Mouse (Mus musculus) E14TG2a.4 (cell line): ENCODE data around the gene Drap1.

ENCODE experiments used
- H3K27me3 ChIP-seq: 2 replicates; pipeline ENCODE4 v1.6.1; 2014; ENCODE audit warnings: low read length, control low read depth; ENCODE audit not compliant: insufficient read depth
- H3K36me3 ChIP-seq: 2 replicates; pipeline ENCODE4 v1.6.1; 2014; ENCODE audit warnings: low read length, control low read depth; ENCODE audit not compliant: insufficient read depth
- H3K4me1 ChIP-seq: replicated peaks from 2 replicates; pipeline ENCODE4 v1.6.1; 2014; ENCODE audit warnings: low read depth, low read length, control low read depth
- H3K4me3 ChIP-seq: replicated peaks from 2 replicates; pipeline ENCODE4 v1.5.1; 2014; ENCODE audit warnings: mild to moderate bottlenecking, low read length
- H3K9me3 ChIP-seq: 2 replicates; pipeline ENCODE4 v1.6.1; 2014; ENCODE audit warnings: low read length, control low read depth
- CTCF ChIP-seq: conservative IDR thresholded peaks from 2 replicates; pipeline ENCODE4 v1.5.1; 2014; ENCODE audit warnings: low read length
- NANOG ChIP-seq: IDR thresholded peaks from 2 replicates; pipeline ENCODE4 v1.6.1; 2014; ENCODE audit warnings: borderline replicate concordance, low read length, mixed read lengths
- POU5F1 ChIP-seq: IDR thresholded peaks from 2 replicates; pipeline ENCODE4 v1.6.1; 2014; ENCODE audit warnings: low read length, borderline replicate concordance

The Drap1 gene

GRCm38 (mm10) chr19:5420579-5420978, 4.2 kb downstream of the Drap1 start:
- Histone ChIP-seq H3K9me3 (no peaks in the 10 kb centered on the region), H3K4me1 (peaks cover 47% of the 10 kb centered on the region), H3K27me3 (peaks cover 4% of the 10 kb centered on the region; the same call in 1 of the 2 replicates), H3K4me3 (no peak overlapping the region), H3K36me3 (peaks cover 38% of the 10 kb centered on the region)
- TF ChIP-seq NANOG (no peak), CTCF (no peak), POU5F1 (no peak)

DNA sequence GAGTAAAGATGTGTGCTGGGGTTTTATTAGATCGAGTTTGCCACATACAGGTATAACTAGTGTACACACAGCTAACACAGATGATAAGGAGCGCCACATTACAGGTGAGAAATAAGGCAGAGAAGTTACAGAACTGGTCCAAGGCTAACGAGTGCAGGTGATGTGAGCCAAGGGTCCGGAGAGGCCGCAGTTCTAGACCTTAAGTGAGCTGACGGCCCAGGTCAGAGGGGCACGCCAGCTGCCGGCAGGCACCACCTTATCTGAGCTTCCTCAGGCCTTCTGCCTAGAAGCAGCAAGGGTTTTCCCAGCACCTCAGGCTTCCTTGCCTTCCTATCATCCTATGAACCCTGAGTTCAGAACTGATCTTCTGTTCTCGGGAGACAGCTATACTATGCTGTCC, 5.1 kb downstream of the Drap1 start:
- Histone ChIP-seq H3K4me3 (no peak overlapping the region), H3K36me3 (peaks cover 38% of the 10 kb centered on the region), H3K4me1 (peaks cover 52% of the 10 kb centered on the region), H3K9me3 (no peaks in the 10 kb centered on the region), H3K27me3 (peaks cover 5% of the 10 kb centered on the region; the same call in 1 of the 2 replicates)
- TF ChIP-seq NANOG (no peak), POU5F1 (no peak), CTCF (no peak)

GRCm38 (mm10) chr19:5418750-5419466, 5.9 kb downstream of the Drap1 start:
- TF ChIP-seq CTCF (no peak), POU5F1 (no peak), NANOG (no peak)
- Histone ChIP-seq H3K4me1 (peaks cover 50% of the 10 kb centered on the region), H3K27me3 (peaks cover 5% of the 10 kb centered on the region; the same call in 1 of the 2 replicates), H3K36me3 (peaks cover 38% of the 10 kb centered on the region), H3K4me3 (no peak overlapping the region), H3K9me3 (no peaks in the 10 kb centered on the region)

GRCm38 (mm10) chr19:5414534-5414957, 10.2 kb downstream of the Drap1 start:
- TF ChIP-seq NANOG = no peak

DNA sequence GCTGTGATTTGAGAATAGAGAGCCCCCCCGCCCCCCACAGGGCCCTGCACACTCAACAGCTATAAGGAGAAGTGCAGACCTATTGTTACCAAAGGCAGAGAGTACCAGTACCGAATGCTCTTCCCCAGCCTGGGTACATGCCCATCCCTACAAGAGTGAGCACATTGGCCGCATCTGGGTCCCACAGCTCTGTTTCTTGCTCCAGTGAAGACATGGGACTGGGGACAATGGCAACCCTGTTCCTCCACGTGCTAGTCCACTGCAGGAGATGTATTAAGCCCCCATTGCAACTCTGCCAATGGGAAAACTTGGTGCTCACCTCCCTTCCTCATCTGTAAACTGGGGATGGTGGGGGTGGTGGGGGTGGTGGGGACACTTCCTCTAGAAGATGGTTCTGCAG, 10.9 kb downstream of the Drap1 start:
- Histone ChIP-seq H3K9me3 (no peaks in the 10 kb centered on the region), H3K36me3 (no peaks in the 10 kb centered on the region), H3K4me3 (no peak overlapping the region), H3K27me3 (peaks cover 5% of the 10 kb centered on the region; the same call in 1 of the 2 replicates), H3K4me1 (peaks cover 41% of the 10 kb centered on the region)
- TF ChIP-seq NANOG = no peak
- TF ChIP-seq POU5F1 = no peak
- TF ChIP-seq CTCF = no peak

More at GRCm38 (mm10) chr19:5414534-5414957, 10.2 kb downstream of the Drap1 start:
- peaks cover 35% of the 10 kb centered on the region for H3K4me1 ChIP-seq
- H3K9me3 ChIP-seq = no peaks in the 10 kb centered on the region
- no peaks in the 10 kb centered on the region for H3K36me3 ChIP-seq
- no peak overlapping the region for H3K4me3 ChIP-seq
- H3K27me3 ChIP-seq = peaks cover 5% of the 10 kb centered on the region; the same call in 1 of the 2 replicates

DNA sequence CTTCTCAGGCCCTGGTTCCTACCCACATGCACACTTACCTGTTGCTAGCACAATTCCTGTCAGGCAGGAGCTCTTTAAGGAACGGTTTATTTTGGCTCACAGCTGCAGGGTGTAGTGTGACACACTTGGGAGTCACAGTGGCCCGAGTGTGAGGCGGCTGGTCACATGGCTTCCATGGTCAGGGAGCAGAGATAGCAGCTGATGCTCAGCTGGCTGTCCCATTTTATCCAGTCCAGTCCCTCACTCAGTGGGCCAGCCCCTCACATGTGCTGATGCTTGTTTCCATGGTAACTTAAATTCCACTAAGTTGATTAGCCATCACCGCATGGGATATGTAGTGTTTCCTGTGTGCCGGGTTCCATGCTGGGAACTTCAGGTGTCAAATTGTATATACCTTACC, 12.8 kb downstream of the Drap1 start:
- no peaks in the 10 kb centered on the region for H3K9me3 ChIP-seq
- TF ChIP-seq NANOG (no peak), POU5F1 (no peak), CTCF (no peak)
- no peaks in the 10 kb centered on the region for H3K36me3 ChIP-seq
- no peak overlapping the region for H3K4me3 ChIP-seq
- H3K27me3 ChIP-seq = peaks cover 5% of the 10 kb centered on the region; the same call in 1 of the 2 replicates
- H3K4me1 ChIP-seq = peaks cover 48% of the 10 kb centered on the region

DNA sequence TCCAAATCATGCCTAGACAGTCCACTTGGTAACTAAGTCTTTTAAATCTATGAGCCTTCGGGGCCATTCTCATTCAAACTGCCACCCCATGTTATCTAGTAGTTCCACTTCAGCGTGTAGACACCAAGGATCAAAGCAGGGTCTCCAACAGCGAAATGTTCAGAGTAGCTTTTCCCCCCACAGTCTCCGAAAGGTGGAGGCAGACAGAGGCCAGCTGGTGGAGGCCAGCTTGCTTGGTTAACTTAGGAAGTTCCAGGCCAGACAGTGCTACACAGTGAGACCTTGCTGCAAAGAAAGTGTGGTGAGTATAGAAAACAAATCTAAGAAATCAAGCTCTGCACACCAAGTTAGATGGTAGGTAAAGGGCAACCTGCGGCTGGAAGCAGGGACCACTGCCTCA, 14.1 kb downstream of the Drap1 start:
- no peaks in the 10 kb centered on the region for H3K36me3 ChIP-seq
- 0 out of 2 replicates have a peak, but pooled peaks cover 1% of the 10 kb centered on the region for H3K27me3 ChIP-seq
- peaks cover 50% of the 10 kb centered on the region for H3K4me1 ChIP-seq
- TF ChIP-seq POU5F1 (no peak), CTCF (no peak), NANOG (no peak)
- H3K4me3 ChIP-seq = no peak overlapping the region
- no peaks in the 10 kb centered on the region for H3K9me3 ChIP-seq

DNA sequence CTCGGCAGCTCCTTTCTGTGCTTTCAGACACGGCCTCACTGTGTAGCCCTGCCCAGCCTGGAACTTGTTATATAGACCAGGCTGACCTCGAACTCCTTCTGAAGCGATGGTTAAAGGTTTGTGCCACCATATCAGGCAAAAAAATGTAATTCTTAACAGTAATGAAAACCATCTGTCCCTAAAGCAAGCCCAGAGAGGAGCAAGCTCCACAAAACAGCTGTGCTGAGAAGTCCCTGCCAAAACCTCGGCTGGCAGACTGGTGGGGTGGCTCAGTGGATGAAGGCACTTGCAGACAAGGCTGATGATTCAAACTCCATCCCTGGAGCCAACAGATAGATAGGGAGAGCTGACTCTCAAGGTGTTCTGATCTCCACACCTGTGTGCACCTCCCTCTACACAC, 15.7 kb downstream of the Drap1 start:
- H3K4me1 ChIP-seq = peaks cover 48% of the 10 kb centered on the region
- H3K27me3 ChIP-seq = no peaks in the 10 kb centered on the region
- H3K9me3 ChIP-seq = no peaks in the 10 kb centered on the region
- H3K4me3 ChIP-seq = no peak overlapping the region
- TF ChIP-seq CTCF (no peak), NANOG (no peak), POU5F1 (no peak)
- no peaks in the 10 kb centered on the region for H3K36me3 ChIP-seq

DNA sequence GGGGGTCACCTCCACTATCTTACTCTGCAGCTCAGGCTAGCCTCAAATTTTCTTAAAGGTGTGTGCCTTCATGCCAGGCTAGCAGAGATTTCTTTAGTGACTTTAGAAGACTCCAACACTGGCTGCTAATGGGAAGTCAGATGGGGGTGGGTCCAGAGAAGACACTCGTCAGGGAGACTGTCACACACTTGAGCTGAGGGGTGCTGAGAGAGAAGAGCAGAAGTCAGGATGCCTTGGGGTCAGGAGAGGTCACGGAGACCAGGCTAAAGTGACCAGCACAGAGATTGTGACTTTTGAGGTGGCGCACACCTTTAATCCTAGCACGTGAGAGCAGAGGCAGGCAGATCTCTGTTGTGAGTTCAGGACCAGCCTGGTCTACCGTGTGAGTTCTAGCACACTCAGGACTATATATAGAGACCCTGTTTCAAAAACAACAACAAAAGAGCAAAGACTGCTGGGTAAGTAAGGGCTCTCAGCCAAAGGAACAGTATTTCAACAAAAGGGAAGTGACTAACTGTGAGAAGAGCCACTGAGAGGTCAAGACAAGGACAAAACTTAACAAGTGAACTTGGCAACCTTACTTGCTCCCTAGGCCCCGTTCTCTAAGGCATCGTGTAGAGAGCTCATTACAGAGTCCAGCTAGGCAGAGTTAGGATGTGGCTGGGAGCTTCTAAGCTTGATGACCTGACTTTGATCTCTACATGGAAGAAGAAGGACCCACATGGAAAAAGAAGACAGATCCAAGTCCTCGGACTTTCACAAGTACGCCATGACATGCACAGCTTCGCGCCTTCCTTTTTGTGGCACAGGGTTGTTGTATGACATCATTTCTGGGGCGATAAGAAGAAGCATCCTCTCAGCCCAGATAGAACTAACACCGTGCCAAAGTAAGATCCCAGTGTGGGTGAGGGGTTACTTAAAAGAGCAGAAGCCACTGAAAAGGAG, 16.4 kb downstream of the Drap1 start:
- Histone ChIP-seq H3K36me3 (no peaks in the 10 kb centered on the region), H3K4me1 (peaks cover 48% of the 10 kb centered on the region), H3K4me3 (0 out of 2 replicates have a peak overlapping the region, but pooled peaks have one; percentile 17), H3K9me3 (no peaks in the 10 kb centered on the region), H3K27me3 (no peaks in the 10 kb centered on the region)
- TF ChIP-seq POU5F1 = no peak
- no peak for TF ChIP-seq CTCF
- no peak for TF ChIP-seq NANOG
